Comparison of ENCODE assay signal across 23 mouse cellular contexts in genomic region chr3:136909534-136909933, GRCm38 (mm10).
DNase-seq lines count a peak whose midpoint lies in the region; ATAC-seq and TF ChIP-seq lines count a peak whose summit lies in the region.
"Had no signal": no experiment of that assay in that cellular context is flagged by ENCODE, and none has a peak within 500 bp of the region (broad histone marks: within the 10 kb centered on the region; RNA-seq: fewer than 3 reads in every experiment).

No protein-coding gene starts in this region.

- H3K27ac ChIP-seq in forebrain, embryonic 12.5 days, result no peak overlapping the region
- H3K27ac ChIP-seq in forebrain, embryonic 14.5 days (ENCODE audit: low read depth, low read length), result no peak overlapping the region
- no peak overlapping the region for H3K27ac ChIP-seq in heart, embryonic 16.5 days (ENCODE audit: low read length)
- no peak overlapping the region for H3K27ac ChIP-seq in heart, embryonic 12.5 days (ENCODE audit: poor library complexity, severe bottlenecking)
- H3K27ac ChIP-seq in midbrain, embryonic 13.5 days, result no peak overlapping the region
- H3K27ac ChIP-seq in midbrain, embryonic 10.5 days (replicated peaks), result no peak overlapping the region
- no peak overlapping the region for H3K27ac ChIP-seq in midbrain, postnatal 0 days (ENCODE audit: low read depth, low read length)
- H3K27ac ChIP-seq: embryonic facial prominence, embryonic 10.5 days; heart, adult 2 months; heart, embryonic 13.5 days; hindbrain, embryonic 12.5 days had no signal

- DNase-seq in forebrain, embryonic 14.5 days (ENCODE audit: low spot score), result no peak
- DNase-seq in midbrain, embryonic 10.5 days (ENCODE audit: low spot score), result no peak
- no peak for DNase-seq in midbrain, postnatal 0 days (ENCODE audit: low spot score)
- no peak for DNase-seq in kidney, postnatal 25 days
- DNase-seq: adrenal gland, postnatal 10 days; B cell, adult 2 months; cerebellum, adult 2 months; cerebellum, postnatal 10 days; gastrocnemius, postnatal 10 days; heart, adult 2 months; heart, postnatal 10 days; heart, postnatal 4 days had no signal

- H3K4me2 ChIP-seq in forebrain, embryonic 12.5 days, result no peak overlapping the region
- H3K4me2 ChIP-seq in forebrain, embryonic 14.5 days (ENCODE audit: low read length), result no peak overlapping the region
- no peak overlapping the region for H3K4me2 ChIP-seq in heart, embryonic 16.5 days (ENCODE audit: low read depth, low read length)
- no peak overlapping the region for H3K4me2 ChIP-seq in heart, embryonic 12.5 days
- H3K4me2 ChIP-seq in midbrain, embryonic 13.5 days (replicated peaks), result no peak overlapping the region
- no peak overlapping the region for H3K4me2 ChIP-seq in midbrain, postnatal 0 days (ENCODE audit: low read depth, low read length, poor library complexity, severe bottlenecking)
- H3K4me2 ChIP-seq: heart, embryonic 13.5 days; hindbrain, embryonic 12.5 days had no signal

- H3K27me3 ChIP-seq in forebrain, embryonic 12.5 days, result no peaks in the 10 kb centered on the region
- no peaks in the 10 kb centered on the region for H3K27me3 ChIP-seq in forebrain, embryonic 14.5 days (replicated peaks; ENCODE audit: control insufficient read depth, insufficient read depth, low read length)
- H3K27me3 ChIP-seq in heart, embryonic 16.5 days (ENCODE audit: control insufficient read depth, insufficient read depth, low read length), result no peaks in the 10 kb centered on the region
- no peaks in the 10 kb centered on the region for H3K27me3 ChIP-seq in heart, embryonic 12.5 days (replicated peaks)
- no peaks in the 10 kb centered on the region for H3K27me3 ChIP-seq in midbrain, embryonic 13.5 days
- no peaks in the 10 kb centered on the region for H3K27me3 ChIP-seq in midbrain, embryonic 10.5 days (ENCODE audit: low read depth, poor library complexity, severe bottlenecking)
- H3K27me3 ChIP-seq in midbrain, postnatal 0 days (ENCODE audit: insufficient read depth, low read length), result no peaks in the 10 kb centered on the region
- H3K27me3 ChIP-seq: heart, embryonic 13.5 days; hindbrain, embryonic 12.5 days had no signal

- no peak overlapping the region for H3K9ac ChIP-seq in forebrain, embryonic 12.5 days
- H3K9ac ChIP-seq in forebrain, embryonic 14.5 days (ENCODE audit: low read length), result no peak overlapping the region
- H3K9ac ChIP-seq in heart, embryonic 16.5 days (ENCODE audit: low read length), result no peak overlapping the region
- no peak overlapping the region for H3K9ac ChIP-seq in heart, embryonic 12.5 days
- no peak overlapping the region for H3K9ac ChIP-seq in midbrain, embryonic 13.5 days (replicated peaks)
- no peak overlapping the region for H3K9ac ChIP-seq in midbrain, postnatal 0 days (replicated peaks; ENCODE audit: low read length, poor library complexity, severe bottlenecking)
- H3K9ac ChIP-seq: heart, embryonic 13.5 days; hindbrain, embryonic 12.5 days had no signal

- peak; percentile 14; the same call in 1 of the 2 replicates for ATAC-seq in forebrain, embryonic 12.5 days (ENCODE audit: low FRiP score)
- no peak for ATAC-seq in forebrain, embryonic 14.5 days
- peak; percentile 37; the same call in 1 of the 2 replicates for ATAC-seq in heart, embryonic 16.5 days (replicated peaks; ENCODE audit: extremely low read depth, insufficient read depth, low FRiP score)
- no peak for ATAC-seq in heart, embryonic 12.5 days (ENCODE audit: insufficient number of reproducible peaks, low FRiP score)
- peak; percentile 60; the same call in 1 of the 2 replicates for ATAC-seq in midbrain, embryonic 13.5 days
- ATAC-seq in midbrain, postnatal 0 days (ENCODE audit: low FRiP score), result 0 out of 2 replicates have a peak, but pooled peaks have one; percentile 20
- ATAC-seq: CD4-positive, CD25-positive, alpha-beta regulatory T cell, adult 4 months; hindbrain, embryonic 16.5 days; inflammation-experienced regulatory T-cells, adult 6 months had no signal

- WGBS in forebrain, embryonic 12.5 days, result 59% methylated on average over 3 of the region's 3 CpGs
- 52% methylated on average over 3 of the region's 3 CpGs for WGBS in forebrain, embryonic 14.5 days
- 56% methylated on average over 3 of the region's 3 CpGs for WGBS in heart, embryonic 16.5 days
- 48% methylated on average over 3 of the region's 3 CpGs for WGBS in heart, embryonic 12.5 days
- 38% methylated on average over 3 of the region's 3 CpGs for WGBS in midbrain, embryonic 13.5 days
- 43% methylated on average over 3 of the region's 3 CpGs for WGBS in midbrain, embryonic 10.5 days
- 26% methylated on average over 3 of the region's 3 CpGs for WGBS in midbrain, postnatal 0 days

- H3K4me3 ChIP-seq in forebrain, embryonic 12.5 days (replicated peaks), result no peak overlapping the region
- H3K4me3 ChIP-seq in forebrain, embryonic 14.5 days (ENCODE audit: low read depth, low read length), result no peak overlapping the region
- no peak overlapping the region for H3K4me3 ChIP-seq in heart, embryonic 16.5 days (ENCODE audit: low read length)
- no peak overlapping the region for H3K4me3 ChIP-seq in heart, embryonic 12.5 days
- no peak overlapping the region for H3K4me3 ChIP-seq in midbrain, embryonic 13.5 days (replicated peaks)
- no peak overlapping the region for H3K4me3 ChIP-seq in midbrain, embryonic 10.5 days
- H3K4me3 ChIP-seq in midbrain, postnatal 0 days (ENCODE audit: low read depth, low read length), result no peak overlapping the region
- H3K4me3 ChIP-seq: embryonic facial prominence, embryonic 10.5 days; heart, adult 2 months; heart, embryonic 13.5 days; hindbrain, embryonic 12.5 days had no signal

- no peak for TF ChIP-seq CTCF in midbrain, postnatal 0 days (IDR thresholded peaks at IDR 0.05)

- H3K9me3 ChIP-seq in forebrain, embryonic 12.5 days, result no peaks in the 10 kb centered on the region
- no peaks in the 10 kb centered on the region for H3K9me3 ChIP-seq in forebrain, embryonic 14.5 days (replicated peaks; ENCODE audit: control insufficient read depth, low read length)
- no peaks in the 10 kb centered on the region for H3K9me3 ChIP-seq in heart, embryonic 16.5 days (replicated peaks; ENCODE audit: control insufficient read depth, low read length)
- no peaks in the 10 kb centered on the region for H3K9me3 ChIP-seq in heart, embryonic 12.5 days (replicated peaks)
- no peaks in the 10 kb centered on the region for H3K9me3 ChIP-seq in midbrain, embryonic 13.5 days
- no peaks in the 10 kb centered on the region for H3K9me3 ChIP-seq in midbrain, embryonic 10.5 days (replicated peaks)
- no peaks in the 10 kb centered on the region for H3K9me3 ChIP-seq in midbrain, postnatal 0 days (ENCODE audit: low read length)
- H3K9me3 ChIP-seq: embryonic facial prominence, embryonic 10.5 days; G1E; heart, embryonic 13.5 days; hindbrain, embryonic 12.5 days had no signal

- 0 out of 2 replicates have a peak, but pooled peaks cover 3% of the 10 kb centered on the region for H3K36me3 ChIP-seq in forebrain, embryonic 12.5 days (replicated peaks)
- H3K36me3 ChIP-seq in forebrain, embryonic 14.5 days (ENCODE audit: control insufficient read depth, insufficient read depth, low read length), result 0 out of 2 replicates have a peak, but pooled peaks cover 3% of the 10 kb centered on the region
- no peaks in the 10 kb centered on the region for H3K36me3 ChIP-seq in heart, embryonic 16.5 days (ENCODE audit: control insufficient read depth, insufficient read depth)
- peaks cover 21% of the 10 kb centered on the region for H3K36me3 ChIP-seq in heart, embryonic 12.5 days
- peaks cover 14% of the 10 kb centered on the region; the same call in 1 of the 2 replicates for H3K36me3 ChIP-seq in midbrain, embryonic 13.5 days
- H3K36me3 ChIP-seq in midbrain, embryonic 10.5 days, result peaks cover 8% of the 10 kb centered on the region; the same call in 1 of the 2 replicates
- peaks cover 3% of the 10 kb centered on the region; the same call in 1 of the 2 replicates for H3K36me3 ChIP-seq in midbrain, postnatal 0 days (ENCODE audit: insufficient read depth, low read length)
- H3K36me3 ChIP-seq: embryonic facial prominence, embryonic 10.5 days; hindbrain, embryonic 12.5 days had no signal

- peaks cover 10% of the 10 kb centered on the region; the same call in 1 of the 2 replicates for H3K4me1 ChIP-seq in forebrain, embryonic 12.5 days
- peaks cover 5% of the 10 kb centered on the region; the same call in 1 of the 2 replicates for H3K4me1 ChIP-seq in forebrain, embryonic 14.5 days (ENCODE audit: control insufficient read depth, insufficient read depth, low read length)
- no peaks in the 10 kb centered on the region for H3K4me1 ChIP-seq in heart, embryonic 16.5 days (ENCODE audit: control insufficient read depth, insufficient read depth, low read length)
- peaks cover 5% of the 10 kb centered on the region for H3K4me1 ChIP-seq in heart, embryonic 12.5 days (replicated peaks)
- peaks cover 26% of the 10 kb centered on the region for H3K4me1 ChIP-seq in midbrain, embryonic 13.5 days (replicated peaks)
- peaks cover 9% of the 10 kb centered on the region; the same call in 1 of the 2 replicates for H3K4me1 ChIP-seq in midbrain, embryonic 10.5 days
- no peaks in the 10 kb centered on the region for H3K4me1 ChIP-seq in midbrain, postnatal 0 days (ENCODE audit: insufficient read depth, low read length)

Comparison
In these comparisons a context has a peak if more than half of its experiments do, and no peak if none do; other contexts are left out.
1. ATAC-seq: peak in forebrain, embryonic 12.5 days (single experiment), heart, embryonic 16.5 days (single experiment), midbrain, embryonic 13.5 days (single experiment) and midbrain, postnatal 0 days (single experiment); none in forebrain, embryonic 14.5 days (single experiment) and heart, embryonic 12.5 days (single experiment).